Mouse (Mus musculus) heart, embryonic 15.5 days (tissue): ENCODE measurements around the gene Parp16. TPM values are rescaled to one million over a fixed set of nuclear protein-coding genes. Genes with fewer than 3 reads are reported as not detected.
"Not testable (repeated sequence)": the region's sequence is repeated elsewhere in the genome, so short reads cannot be mapped to it uniquely, and the experiment has no call there.

Source experiments
- ATAC-seq: fragments of 200-750 bp; cut with Nextera tagmentation; replicated peaks from 2 replicates; pipeline ENCODE4 v1.8.0; 2017; ENCODE audit warnings: low read depth, moderate TSS enrichment; ENCODE audit not compliant: insufficient number of reproducible peaks, insufficient read depth, low FRiP score
- H3K27ac ChIP-seq: fragments of 300-500 bp; sonication (generic); 2 replicates; pipeline ENCODE4 v1.5.1; 2015; ENCODE audit warnings: mild to moderate bottlenecking, inconsistent platforms
- H3K27me3 ChIP-seq: fragments of 300-500 bp; sonication (generic); 2 replicates; pipeline ENCODE4 v1.6.1; 2015; ENCODE audit warnings: inconsistent platforms
- H3K36me3 ChIP-seq: fragments of 300-500 bp; sonication (generic); 2 replicates; pipeline ENCODE4 v1.6.1; 2015; ENCODE audit warnings: mild to moderate bottlenecking, inconsistent platforms
- H3K4me1 ChIP-seq: fragments of 300-500 bp; sonication (generic); replicated peaks from 2 replicates; pipeline ENCODE4 v1.6.1; 2015; ENCODE audit warnings: inconsistent platforms
- H3K4me2 ChIP-seq: fragments of 300-500 bp; sonication (generic); 2 replicates; pipeline ENCODE4 v1.6.1; 2015; ENCODE audit warnings: inconsistent platforms, mild to moderate bottlenecking, moderate library complexity
- H3K4me3 ChIP-seq: fragments of 300-500 bp; sonication (generic); 2 replicates; pipeline ENCODE4 v1.5.1; 2015; ENCODE audit warnings: mild to moderate bottlenecking, inconsistent platforms
- H3K9ac ChIP-seq: fragments of 300-500 bp; sonication (generic); 2 replicates; pipeline ENCODE4 v1.6.1; 2015; ENCODE audit warnings: mild to moderate bottlenecking, inconsistent platforms
- H3K9me3 ChIP-seq: fragments of 300-500 bp; sonication (generic); replicated peaks from 2 replicates; pipeline ENCODE4 v1.6.1; 2016; ENCODE audit warnings: inconsistent platforms
- WGBS: fragments of 180-500 bp; shearing (Covaris S2); methylation state at CpG from one replicate; pipeline ENCODE4 v1.1.7; 2015; ENCODE audit warnings: mixed read lengths; 5-methylcytosine and 5-hydroxymethylcytosine counted together
- polyA plus RNA-seq: library from polyadenylated mRNA; unstranded; fragments of >200 nt; fragmentation: Nextera tagmentation; extraction: Ambion mirVana; gene quantifications from 2 replicates; pipeline ENCODE4 v1.2.1, GENCODE M21; 2015

Gene Parp16
- polyA plus RNA-seq, 1 experiment from 2014 or later, result 5.3 TPM

- Histone ChIP-seq H3K9ac (no peak overlapping the region), H3K4me3 (no peak overlapping the region), H3K27me3 (no peaks in the 10 kb centered on the region), H3K9me3 (no peaks in the 10 kb centered on the region), H3K36me3 (no peaks in the 10 kb centered on the region), H3K27ac (no peak overlapping the region), H3K4me1 (no peaks in the 10 kb centered on the region), H3K4me2 (no peak overlapping the region)
- no peak; the same call in 1 of the 2 replicates for ATAC-seq
- 72% methylated on average over 4 of the region's 4 CpGs for WGBS
Measured at GRCm38 (mm10) chr9:65273873-65274272, 78.7 kb downstream of the Parp16 start.

- H3K27ac ChIP-seq, H3K9ac ChIP-seq, H3K4me1 ChIP-seq, H3K9me3 ChIP-seq, H3K36me3 ChIP-seq, ATAC-seq, H3K4me3 ChIP-seq, H3K4me2 ChIP-seq, H3K27me3 ChIP-seq: not testable (repeated sequence)
- 74% methylated on average over 3 of the region's 3 CpGs for WGBS
Measured at GRCm38 (mm10) chr9:65274851-65275250, 79.7 kb downstream of the Parp16 start.

GRCm38 (mm10) chr9:65275810-65276530 is 80.8 kb downstream of the Parp16 start:
- no peak overlapping the region for H3K9ac ChIP-seq
- 70% methylated on average over 4 of the region's 4 CpGs for WGBS
- no peak overlapping the region for H3K4me3 ChIP-seq
- H3K27ac ChIP-seq, result no peak overlapping the region
- no peak for ATAC-seq
- H3K9me3 ChIP-seq, result no peaks in the 10 kb centered on the region
- H3K27me3 ChIP-seq, result no peaks in the 10 kb centered on the region
- H3K4me1 ChIP-seq, result no peaks in the 10 kb centered on the region
- H3K36me3 ChIP-seq, result no peaks in the 10 kb centered on the region
- no peak overlapping the region for H3K4me2 ChIP-seq

GRCm38 (mm10) chr9:65281536-65282151 is 86.5 kb downstream of the Parp16 start:
- Histone ChIP-seq H3K36me3 (no peaks in the 10 kb centered on the region), H3K27ac (no peak overlapping the region), H3K9me3 (no peaks in the 10 kb centered on the region), H3K27me3 (no peaks in the 10 kb centered on the region), H3K4me1 (no peaks in the 10 kb centered on the region), H3K4me3 (no peak overlapping the region), H3K9ac (no peak overlapping the region), H3K4me2 (no peak overlapping the region)
- WGBS, result 66% methylated on average over 5 of the region's 5 CpGs
- ATAC-seq, result no peak

GRCm38 (mm10) chr9:65283301-65283700 is 88.1 kb downstream of the Parp16 start:
- WGBS, result 2% methylated on average over 3 of the region's 3 CpGs
- Histone ChIP-seq H3K4me2 (no peak overlapping the region), H3K27me3 (no peaks in the 10 kb centered on the region), H3K4me1 (no peaks in the 10 kb centered on the region), H3K4me3 (no peak overlapping the region), H3K9ac (no peak overlapping the region), H3K36me3 (no peaks in the 10 kb centered on the region), H3K27ac (no peak overlapping the region), H3K9me3 (no peaks in the 10 kb centered on the region)
- ATAC-seq, result no peak

- not testable (repeated sequence) for H3K9ac ChIP-seq, ATAC-seq, H3K4me3 ChIP-seq, H3K4me1 ChIP-seq, H3K9me3 ChIP-seq, H3K36me3 ChIP-seq, H3K27me3 ChIP-seq, H3K27ac ChIP-seq, H3K4me2 ChIP-seq
- WGBS, result 69% methylated on average over 5 of the region's 5 CpGs
Measured at GRCm38 (mm10) chr9:65288252-65288651, 93.1 kb downstream of the Parp16 start.

Other genes starting within 250 kb of the Parp16 start
- gene Slc24a1, start 243.7 kb upstream of the Parp16 start, polyA plus RNA-seq, result 0.03 and 0.04 TPM in 2 replicates
- gene Ints14, start 234.4 kb upstream of the Parp16 start, polyA plus RNA-seq, result 32.5 and 36.9 TPM in 2 replicates
- gene Hacd3, start 173.7 kb upstream of the Parp16 start, polyA plus RNA-seq, result 46.2 and 53.0 TPM in 2 replicates
- 25.9 and 30.7 TPM in 2 replicates for gene Dpp8, start 162.9 kb upstream of the Parp16 start, polyA plus RNA-seq
- 9.1 and 13.0 TPM in 2 replicates for gene Igdcc4, start 93.9 kb upstream of the Parp16 start, polyA plus RNA-seq
- 0.19 and 0.71 TPM in 2 replicates for gene Igdcc3, start 54.2 kb upstream of the Parp16 start, polyA plus RNA-seq
- 0.03 and 0.04 TPM in 2 replicates for gene Cilp, start 69.8 kb downstream of the Parp16 start, polyA plus RNA-seq
- gene Clpx, start 98.9 kb downstream of the Parp16 start, polyA plus RNA-seq, result 44.4 and 46.4 TPM in 2 replicates
- 5.8 and 7.1 TPM in 2 replicates for gene Pdcd7, start 150.8 kb downstream of the Parp16 start, polyA plus RNA-seq
- gene Ubap1l, start 165.7 kb downstream of the Parp16 start, polyA plus RNA-seq, result 0.09 and 0.19 TPM in 2 replicates
- 1.00 and 1.7 TPM in 2 replicates for gene Kbtbd13, start 196.3 kb downstream of the Parp16 start, polyA plus RNA-seq
- 7.6 and 8.9 TPM in 2 replicates for gene Rasl12, start 203.2 kb downstream of the Parp16 start, polyA plus RNA-seq
- not detected in 2 replicates for gene Slc51b, start 227.6 kb downstream of the Parp16 start, polyA plus RNA-seq
- 13.2 and 13.6 TPM in 2 replicates for gene Mtfmt, start 240.4 kb downstream of the Parp16 start, polyA plus RNA-seq